8 mouse cellular contexts compared by ENCODE assay signal in genomic region chr17:20946026-20946565, GRCm38 (mm10). TPM values are rescaled to one million over a fixed set of nuclear protein-coding genes. Genes with fewer than 3 reads are reported as not detected.
DNase-seq lines count a peak whose midpoint lies in the region; ATAC-seq and TF ChIP-seq lines count a peak whose summit lies in the region.

No protein-coding gene starts in this region.

- under 1% methylated on average over 13 of the region's 13 CpGs for WGBS in heart, embryonic 14.5 days
- under 1% methylated on average over 13 of the region's 13 CpGs for WGBS in limb, embryonic 13.5 days
- under 1% methylated on average over 13 of the region's 13 CpGs for WGBS in small intestine, adult 2 months

- H3K27ac ChIP-seq in heart, embryonic 14.5 days (replicated peaks in 1 of 2; ENCODE audit: control insufficient read depth in 1 of 2, insufficient read depth in 1 of 2, low read depth in 2 of 2, low read length in 2 of 2), result peak overlapping the region; percentile 93 to 96
- peak overlapping the region; percentile 97 for H3K27ac ChIP-seq in limb, embryonic 13.5 days
- peak overlapping the region; percentile 97; the same call in 1 of the 2 replicates for H3K27ac ChIP-seq in small intestine, adult 2 months (ENCODE audit: insufficient read depth, low read depth, low read length)

- no peak for TF ChIP-seq CTCF in small intestine, adult 2 months (IDR thresholded peaks at IDR 0.05; ENCODE audit: extremely low read depth, insufficient read length, insufficient replicate concordance, low read depth, low read length)

- no peak for TF ChIP-seq POLR2A in small intestine, adult 2 months (IDR thresholded peaks at IDR 0.05; ENCODE audit: low read depth, low read length)

- H3K9ac ChIP-seq in heart, embryonic 14.5 days (ENCODE audit: low read length), result peak overlapping the region; percentile 80
- H3K9ac ChIP-seq in limb, embryonic 13.5 days, result peak overlapping the region; percentile 89

- DNase-seq in adrenal gland, postnatal 10 days, result peak; percentile 25
- DNase-seq in adrenal gland, postnatal 25 days, result no peak
- DNase-seq in spleen, postnatal 10 days (ENCODE audit: low spot score in 2 of 2), result peak; percentile 28 to 32
- DNase-seq in spleen, adult 12 weeks (ENCODE audit: low spot score), result no peak
- no peak for DNase-seq in frontal cortex, postnatal 10 days (ENCODE audit: low spot score in 2 of 2)

- H3K9me3 ChIP-seq in heart, embryonic 14.5 days (ENCODE audit: control insufficient read depth, low read length), result no peaks in the 10 kb centered on the region
- no peaks in the 10 kb centered on the region for H3K9me3 ChIP-seq in limb, embryonic 13.5 days

- ATAC-seq in heart, embryonic 14.5 days (ENCODE audit: insufficient number of reproducible peaks, insufficient read depth, low FRiP score, low read depth), result no peak
- ATAC-seq in limb, embryonic 13.5 days (ENCODE audit: low FRiP score, low read depth), result no peak

- peak overlapping the region; percentile 82 for H3K4me2 ChIP-seq in heart, embryonic 14.5 days (ENCODE audit: low read length)
- peak overlapping the region; percentile 81 for H3K4me2 ChIP-seq in limb, embryonic 13.5 days (replicated peaks)

- peaks cover 0 to 37% of the 10 kb centered on the region in 2 experiments; a peak in 2 of 4 replicates for H3K4me1 ChIP-seq in heart, embryonic 14.5 days (ENCODE audit: control insufficient read depth in 2 of 2, insufficient read depth in 2 of 2, low read length in 2 of 2)
- peaks cover 40% of the 10 kb centered on the region for H3K4me1 ChIP-seq in limb, embryonic 13.5 days
- peaks cover 9% of the 10 kb centered on the region; the same call in 1 of the 2 replicates for H3K4me1 ChIP-seq in small intestine, adult 2 months (ENCODE audit: control insufficient read depth, insufficient read depth, insufficient read length, low read length)

- peak overlapping the region; percentile 62 to 75 for H3K4me3 ChIP-seq in heart, embryonic 14.5 days (ENCODE audit: control insufficient read depth in 1 of 2, insufficient read depth in 1 of 2, low read depth in 1 of 2, low read length in 2 of 2)
- H3K4me3 ChIP-seq in limb, embryonic 13.5 days, result peak overlapping the region; percentile 79
- H3K4me3 ChIP-seq in small intestine, adult 2 months (ENCODE audit: low read depth, low read length), result peak overlapping the region; percentile 86

- H3K27me3 ChIP-seq in heart, embryonic 14.5 days (ENCODE audit: control insufficient read depth, insufficient read depth, low read length), result no peaks in the 10 kb centered on the region
- H3K27me3 ChIP-seq in limb, embryonic 13.5 days, result no peaks in the 10 kb centered on the region
- no peaks in the 10 kb centered on the region for H3K27me3 ChIP-seq in small intestine, adult 2 months (ENCODE audit: control insufficient read depth, insufficient read depth, low read length)

- H3K36me3 ChIP-seq in heart, embryonic 14.5 days (ENCODE audit: control insufficient read depth, insufficient read depth, low read length), result peaks cover 3% of the 10 kb centered on the region; the same call in 1 of the 2 replicates
- 0 out of 2 replicates have a peak, but pooled peaks cover 4% of the 10 kb centered on the region for H3K36me3 ChIP-seq in limb, embryonic 13.5 days
- peaks cover 4% of the 10 kb centered on the region; the same call in 1 of the 2 replicates for H3K36me3 ChIP-seq in small intestine, adult 2 months (ENCODE audit: control insufficient read depth, insufficient read depth, low read length)

RNA-seq across cellular contexts. Expression of gene Ppp2r1a, which starts 1.0 kb away (rescaled TPM):
- total RNA-seq in adrenal gland, postnatal 10 days (2021), result 100 to 1,000 TPM; 260 to 272 TPM
- 331 and 379 TPM in 2 replicates for total RNA-seq in adrenal gland, postnatal 25 days (2021)
- polyA plus RNA-seq in heart, embryonic 14.5 days (2014; fragmentation: Nextera tagmentation; extraction: Ambion mirVana), result 369 and 372 TPM in 2 replicates
- 375 and 377 TPM in 2 replicates for polyA plus RNA-seq in limb, embryonic 13.5 days (2015; fragmentation: Nextera tagmentation; extraction: Ambion mirVana)
- 75.4 and 113 TPM in 2 replicates for polyA plus RNA-seq in small intestine, adult 2 months (2012; rRNA removed)

RNA-seq across cellular contexts. Expression of gene Vmn1r232, which starts 26.6 kb away (rescaled TPM):
- not detected for total RNA-seq in adrenal gland, postnatal 10 days (2021)
- total RNA-seq in adrenal gland, postnatal 25 days (2021), result not detected in 2 replicates
- polyA plus RNA-seq in heart, embryonic 14.5 days (2014; fragmentation: Nextera tagmentation; extraction: Ambion mirVana), result not detected in 2 replicates
- not detected in 2 replicates for polyA plus RNA-seq in limb, embryonic 13.5 days (2015; fragmentation: Nextera tagmentation; extraction: Ambion mirVana)
- polyA plus RNA-seq in small intestine, adult 2 months (2012; rRNA removed), result not detected in 2 replicates

RNA-seq across cellular contexts. Expression of gene Vmn1r231, which starts 41.2 kb away (rescaled TPM):
- total RNA-seq in adrenal gland, postnatal 10 days (2021), result not detected
- total RNA-seq in adrenal gland, postnatal 25 days (2021), result not detected in 2 replicates
- not detected in 2 replicates for polyA plus RNA-seq in heart, embryonic 14.5 days (2014; fragmentation: Nextera tagmentation; extraction: Ambion mirVana)
- not detected in 2 replicates for polyA plus RNA-seq in limb, embryonic 13.5 days (2015; fragmentation: Nextera tagmentation; extraction: Ambion mirVana)
- not detected in 2 replicates for polyA plus RNA-seq in small intestine, adult 2 months (2012; rRNA removed)

RNA-seq across cellular contexts. Expression of gene Vmn1r233, which starts 50.2 kb away (rescaled TPM):
- total RNA-seq in adrenal gland, postnatal 10 days (2021), result not detected
- total RNA-seq in adrenal gland, postnatal 25 days (2021), result not detected in 2 replicates
- polyA plus RNA-seq in heart, embryonic 14.5 days (2014; fragmentation: Nextera tagmentation; extraction: Ambion mirVana), result not detected in 2 replicates
- polyA plus RNA-seq in limb, embryonic 13.5 days (2015; fragmentation: Nextera tagmentation; extraction: Ambion mirVana), result not detected in 2 replicates
- polyA plus RNA-seq in small intestine, adult 2 months (2012; rRNA removed), result not detected in 2 replicates

Comparison
In these comparisons a context has a peak if more than half of its experiments do, and no peak if none do; other contexts are left out.
1. DNase-seq: peak in adrenal gland, postnatal 10 days (single experiment) and spleen, postnatal 10 days (2 of 2); none in adrenal gland, postnatal 25 days (single experiment), spleen, adult 12 weeks (single experiment) and frontal cortex, postnatal 10 days (0 of 2).
2. Peak in every context shown above with its lines, with median percentiles within 50 percentile points of each other: H3K27ac ChIP-seq and H3K4me3 ChIP-seq.